Mouse (Mus musculus): ENCODE measurements around the gene Ripk4.

Gene Ripk4

GRCm38 (mm10) chr16:97734760-97735322 is 28.7 kb downstream of the Ripk4 start:
- DNase-seq (ENCODE audit: low spot score), result no peak

- no peak for DNase-seq (ENCODE audit: low spot score)
Measured at GRCm38 (mm10) chr16:97733599-97733998, 30.0 kb downstream of the Ripk4 start.

- DNase-seq (ENCODE audit: low spot score), result no peak
Measured at GRCm38 (mm10) chr16:97730321-97730720, 33.3 kb downstream of the Ripk4 start.

GRCm38 (mm10) chr16:97726436-97726835 is 37.2 kb downstream of the Ripk4 start:
- DNase-seq (ENCODE audit: low spot score), result no peak

GRCm38 (mm10) chr16:97720093-97720492 is 43.5 kb downstream of the Ripk4 start:
- DNase-seq (ENCODE audit: low spot score), result no peak

GRCm38 (mm10) chr16:97719392-97719983 is 44.1 kb downstream of the Ripk4 start:
- DNase-seq (ENCODE audit: low spot score), result no peak

- DNase-seq (ENCODE audit: low spot score), result no peak
Measured at GRCm38 (mm10) chr16:97716567-97716966, 47.0 kb downstream of the Ripk4 start.

- no peak for DNase-seq (ENCODE audit: low spot score)
Measured at GRCm38 (mm10) chr16:97712129-97712528, 51.5 kb downstream of the Ripk4 start.

- DNase-seq (ENCODE audit: low spot score), result no peak
Measured at GRCm38 (mm10) chr16:97701871-97702270, 61.7 kb downstream of the Ripk4 start.

- no peak for DNase-seq (ENCODE audit: low spot score)
Measured at GRCm38 (mm10) chr16:97697769-97698168, 65.8 kb downstream of the Ripk4 start.

- no peak for DNase-seq (ENCODE audit: low spot score)
Measured at GRCm38 (mm10) chr16:97695709-97696108, 67.9 kb downstream of the Ripk4 start.

All from ovary, postnatal 36 days (tissue).